Mouse (Mus musculus) ES-E14 (cell line): ENCODE results near the gene Prpf18. TPM values are rescaled to one million over a fixed set of nuclear protein-coding genes. Genes with fewer than 3 reads are reported as not detected.
"Not testable (repeated sequence)": the region's sequence is repeated elsewhere in the genome, so short reads cannot be mapped to it uniquely, and the experiment has no call there.

Source experiments
- DNase-seq: peaks from one replicate; pipeline ENCODE4 v3.0.0-alpha.2; 2013; ENCODE audit warnings: low read depth, low spot score
- H3K27ac ChIP-seq: 2 replicates; pipeline ENCODE4 v1.5.1; 2012; ENCODE audit warnings: low read depth, mild to moderate bottlenecking, low read length, moderate library complexity, mixed read lengths; ENCODE audit not compliant: poor library complexity, insufficient read depth, severe bottlenecking
- H3K36me3 ChIP-seq: 2 replicates; pipeline ENCODE4 v1.6.1; 2012; ENCODE audit warnings: mild to moderate bottlenecking, low read length, moderate library complexity, mixed read lengths; ENCODE audit not compliant: control insufficient read depth, poor library complexity, insufficient read depth, severe bottlenecking
- H3K4me1 ChIP-seq, 2 experiments: fragments of 150-350 bp in 1 of 2; sonication (generic) in 1 of 2; 2 replicates each; pipeline ENCODE4 v1.6.1; 2012; ENCODE audit warnings: low read length in 2 of 2, mild to moderate bottlenecking in 1 of 2, mixed read lengths in 1 of 2; ENCODE audit not compliant: control insufficient read depth in 2 of 2, insufficient read depth in 2 of 2, poor library complexity in 1 of 2
- H3K4me3 ChIP-seq, 2 experiments: fragments of 150-350 bp in 1 of 2; sonication (generic) in 1 of 2; 2 replicates each; pipeline ENCODE4 v1.5.1; 2012; ENCODE audit warnings: low read length in 2 of 2, low read depth in 1 of 2, mild to moderate bottlenecking in 1 of 2, mixed read lengths in 1 of 2; ENCODE audit not compliant: insufficient read depth in 1 of 2, poor library complexity in 1 of 2, severe bottlenecking in 1 of 2
- H3K9ac ChIP-seq: 2 replicates; pipeline ENCODE4 v1.6.1; 2012; ENCODE audit warnings: low read depth, mild to moderate bottlenecking, low read length, mixed read lengths; ENCODE audit not compliant: poor library complexity, insufficient read depth, severe bottlenecking
- H3K9me3 ChIP-seq: fragments of 150-350 bp; sonication (generic); 2 replicates; pipeline ENCODE4 v1.6.1; 2012; ENCODE audit warnings: low read depth, mild to moderate bottlenecking, low read length; ENCODE audit not compliant: control insufficient read depth, insufficient read depth
- CHD2 ChIP-seq: IDR thresholded peaks from 2 replicates; pipeline ENCODE4 v1.6.1; 2014; ENCODE audit warnings: mild to moderate bottlenecking, low read depth, low read length, inconsistent platforms
- HCFC1 ChIP-seq: IDR thresholded peaks from 2 replicates; pipeline ENCODE4 v1.6.1; 2012; ENCODE audit warnings: low read length, inconsistent platforms, borderline replicate concordance; ENCODE audit not compliant: insufficient read depth
- MAFK ChIP-seq: IDR thresholded peaks from 2 replicates; pipeline ENCODE4 v1.6.1; 2014; ENCODE audit warnings: mild to moderate bottlenecking, low read depth, low read length, inconsistent platforms; ENCODE audit not compliant: insufficient read depth
- ZC3H11A ChIP-seq: IDR thresholded peaks from 2 replicates; pipeline ENCODE4 v1.6.1; 2012; ENCODE audit warnings: low read depth, mild to moderate bottlenecking, inconsistent platforms, low read length, borderline replicate concordance
- ZNF384 ChIP-seq: IDR thresholded peaks from 2 replicates; pipeline ENCODE4 v1.6.1; 2012; ENCODE audit warnings: low read depth, low read length, inconsistent platforms
- in situ Hi-C, 2 experiments: fragments of 600-800 bp; cut with MboI; formaldehyde crosslinking; loops; one replicate each; pipeline ENCODE4 v1.15.1; 2025; ENCODE audit warnings: low sequenced_read_pairs in 2 of 2, inconsistent platforms in 1 of 2; ENCODE audit not compliant: unreplicated experiment in 2 of 2
- total RNA-seq: library from RNA; depleted of rRNA; stranded (reverse); fragments of 300-350 nt; gene quantifications from 2 replicates; pipeline ENCODE4 v1.2.3, GENCODE M21; 2012

Prpf18 gene
- total RNA-seq, 1 experiment: 22.9 TPM

DNA sequence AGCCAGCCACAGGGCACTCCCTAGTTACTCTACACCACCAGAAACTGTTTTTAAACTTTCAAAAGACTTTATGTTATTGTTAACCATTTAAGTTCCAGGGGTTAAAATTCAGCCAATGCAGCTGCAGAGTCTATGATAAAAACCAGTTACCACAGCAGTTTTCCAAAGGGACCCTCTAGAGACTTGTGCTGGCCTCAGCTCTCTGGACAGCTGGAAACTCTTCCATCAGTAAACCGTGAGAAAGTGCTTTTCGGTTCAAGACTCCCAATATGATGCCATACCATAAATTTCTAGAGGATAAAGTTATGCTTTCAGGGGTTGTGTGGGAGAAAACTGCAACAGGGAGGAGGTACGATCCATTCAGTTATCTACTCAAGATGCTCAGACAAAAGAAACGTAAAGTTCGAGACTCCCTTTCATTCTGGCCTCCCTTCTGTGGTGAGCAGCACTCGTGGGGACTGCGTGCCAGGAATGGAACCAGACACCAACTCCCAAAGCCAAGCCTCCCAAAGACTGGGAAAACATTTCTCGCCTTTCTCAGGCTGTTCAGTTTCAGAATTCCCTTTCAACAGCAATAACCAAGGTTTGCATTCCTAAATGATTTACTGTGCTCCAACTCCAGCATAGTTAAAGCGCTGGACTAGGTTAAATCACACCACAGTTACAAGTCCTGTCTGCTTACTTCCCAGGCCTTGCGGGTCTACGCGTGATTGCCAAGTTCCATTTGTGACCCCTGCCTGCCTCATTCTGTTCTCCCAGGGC, 31.1 kb downstream of the Prpf18 start:
- H3K4me3 ChIP-seq: no peak overlapping the region
- no peak overlapping the region for H3K27ac ChIP-seq
- H3K9me3 ChIP-seq: no peaks in the 10 kb centered on the region
- no peak overlapping the region for H3K9ac ChIP-seq
- H3K36me3 ChIP-seq: peaks cover 5% of the 10 kb centered on the region
- no peak for TF ChIP-seq HCFC1
- TF ChIP-seq MAFK: no peak
- no peak for TF ChIP-seq CHD2
- TF ChIP-seq ZNF384: no peak
- TF ChIP-seq ZC3H11A: no peak
- in situ Hi-C loops: no loop called here
- DNase-seq: no peak
- no peaks in the 10 kb centered on the region for H3K4me1 ChIP-seq

DNA sequence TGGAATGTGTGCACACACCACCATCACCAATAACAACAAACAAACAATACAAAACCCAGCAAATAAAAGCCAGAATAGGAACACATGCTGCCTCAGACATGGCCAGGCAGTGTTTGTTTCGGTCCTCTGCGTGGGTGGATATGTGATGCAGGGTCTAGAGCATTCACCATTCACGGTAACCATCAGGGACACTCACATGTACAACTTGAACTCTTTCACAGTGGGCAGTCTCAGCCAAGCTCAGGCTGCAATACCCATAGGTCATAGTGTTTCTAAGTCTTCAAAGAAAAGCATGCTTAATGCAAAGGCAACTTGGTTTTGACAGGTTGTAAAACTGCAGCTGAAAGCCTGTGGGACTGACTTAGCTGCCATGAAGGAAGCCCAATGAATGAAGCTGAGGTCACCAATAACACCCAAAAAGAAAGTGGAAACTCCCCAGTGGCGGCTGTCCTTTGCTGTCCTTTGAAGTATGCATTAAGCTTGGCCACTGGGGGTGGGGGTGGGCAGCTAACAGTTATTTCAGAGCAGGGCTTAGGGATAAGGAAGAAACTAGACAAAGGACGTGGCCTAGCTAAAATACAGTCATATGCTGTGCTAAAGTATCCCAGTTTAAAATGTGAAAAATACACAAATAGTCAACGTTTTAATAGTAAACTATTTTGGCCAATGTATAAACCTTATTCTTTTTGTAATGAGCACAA, 31.9 kb downstream of the Prpf18 start:
- DNase-seq: no peak
- Histone ChIP-seq H3K4me1 (no peaks in the 10 kb centered on the region), H3K4me3 (no peak overlapping the region), H3K27ac (no peak overlapping the region), H3K9me3 (no peaks in the 10 kb centered on the region), H3K36me3 (peaks cover 5% of the 10 kb centered on the region), H3K9ac (no peak overlapping the region)
- TF ChIP-seq MAFK: no peak
- TF ChIP-seq ZC3H11A: no peak
- TF ChIP-seq HCFC1: no peak
- no peak for TF ChIP-seq ZNF384
- TF ChIP-seq CHD2: no peak
- in situ Hi-C loops: no loop called here

DNA sequence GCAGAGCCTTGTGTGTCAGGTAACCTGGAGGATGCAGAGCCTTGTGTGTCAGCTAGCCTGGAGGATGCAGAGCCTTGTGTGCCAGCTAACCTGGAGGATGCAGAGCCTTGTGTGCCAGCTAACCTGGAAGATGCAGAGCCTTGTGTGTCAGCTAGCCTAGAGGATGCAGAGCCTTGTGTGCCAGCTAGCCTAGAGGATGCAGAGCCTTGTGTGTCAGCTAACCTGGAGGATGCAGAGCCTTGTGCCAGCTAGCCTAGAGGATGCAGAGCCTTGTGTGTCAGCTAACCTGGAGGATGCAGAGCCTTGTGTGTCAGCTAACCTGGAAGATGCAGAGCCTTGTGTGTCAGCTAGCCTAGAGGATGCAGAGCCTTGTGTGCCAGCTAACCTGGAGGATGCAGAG, 32.8 kb downstream of the Prpf18 start:
- H3K4me1 ChIP-seq, H3K9ac ChIP-seq, in situ Hi-C loops, H3K4me3 ChIP-seq, H3K27ac ChIP-seq, DNase-seq, H3K9me3 ChIP-seq, H3K36me3 ChIP-seq: not testable (repeated sequence)

DNA sequence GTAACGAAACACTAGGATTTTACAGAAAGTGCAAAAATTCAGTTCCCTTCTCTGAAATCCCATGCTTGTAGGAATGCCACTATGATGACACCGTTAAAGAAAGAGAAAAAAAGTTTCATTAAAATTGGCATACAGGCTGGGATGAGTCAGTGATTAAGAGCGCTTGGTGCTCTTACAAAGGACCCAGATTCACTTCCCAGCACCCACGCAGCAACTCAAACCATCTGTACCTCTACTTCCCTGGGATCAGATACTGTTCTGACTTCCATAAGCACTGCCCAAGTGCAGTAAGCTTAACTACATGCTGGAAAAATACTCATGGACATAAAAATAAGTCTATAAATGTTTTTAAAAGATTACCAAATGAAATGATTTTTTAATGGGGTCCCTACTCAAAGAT, 34.9 kb downstream of the Prpf18 start:
- peaks cover 3% of the 10 kb centered on the region; the same call in 1 of the 2 replicates for H3K36me3 ChIP-seq
- H3K4me1 ChIP-seq: no peaks in the 10 kb centered on the region
- no peak overlapping the region for H3K27ac ChIP-seq
- no peak overlapping the region for H3K4me3 ChIP-seq
- no peak for DNase-seq
- in situ Hi-C loops: no loop called here
- no peaks in the 10 kb centered on the region for H3K9me3 ChIP-seq
- no peak for TF ChIP-seq ZNF384
- no peak for TF ChIP-seq HCFC1
- no peak for TF ChIP-seq ZC3H11A
- TF ChIP-seq CHD2: no peak
- no peak for TF ChIP-seq MAFK
- H3K9ac ChIP-seq: no peak overlapping the region
